Mouse (Mus musculus) embryonic facial prominence, embryonic 12.5 days (tissue): ENCODE results near the gene Ehbp1l1. TPM values are rescaled to one million over a fixed set of nuclear protein-coding genes. Genes with fewer than 3 reads are reported as not detected.

Experiments
- ATAC-seq: fragments of 200-750 bp; cut with Nextera tagmentation; 2 replicates; pipeline ENCODE4 v1.8.0; 2017; ENCODE audit not compliant: insufficient number of reproducible peaks, insufficient read depth, low FRiP score, low TSS enrichment
- H3K27ac ChIP-seq: fragments of 300-500 bp; sonication (generic); 2 replicates; pipeline ENCODE4 v1.5.1; 2016; ENCODE audit warnings: mild to moderate bottlenecking
- H3K27me3 ChIP-seq: fragments of 300-500 bp; sonication (generic); 2 replicates; pipeline ENCODE4 v1.6.1; 2016; ENCODE audit warnings: mild to moderate bottlenecking, moderate library complexity
- H3K36me3 ChIP-seq: fragments of 300-500 bp; sonication (generic); 2 replicates; pipeline ENCODE4 v1.6.1; 2016; ENCODE audit warnings: mild to moderate bottlenecking
- H3K4me1 ChIP-seq: fragments of 300-500 bp; sonication (generic); 2 replicates; pipeline ENCODE4 v1.6.1; 2016
- H3K4me2 ChIP-seq: fragments of 300-500 bp; sonication (generic); replicated peaks from 2 replicates; pipeline ENCODE4 v1.6.1; 2016; ENCODE audit warnings: mild to moderate bottlenecking, moderate library complexity
- H3K4me3 ChIP-seq: fragments of 300-500 bp; sonication (generic); 2 replicates; pipeline ENCODE4 v1.5.1; 2016; ENCODE audit warnings: mild to moderate bottlenecking
- H3K9ac ChIP-seq: fragments of 300-500 bp; sonication (generic); 2 replicates; pipeline ENCODE4 v1.6.1; 2016; ENCODE audit warnings: mild to moderate bottlenecking, moderate library complexity
- H3K9me3 ChIP-seq: fragments of 300-500 bp; sonication (generic); 2 replicates; pipeline ENCODE4 v1.6.1; 2016; ENCODE audit warnings: mild to moderate bottlenecking, moderate library complexity
- WGBS: fragments of 180-500 bp; shearing (Covaris S2); methylation state at CpG from one replicate; pipeline ENCODE4 v1.1.7; 2016; 5-methylcytosine and 5-hydroxymethylcytosine counted together
- polyA plus RNA-seq: library from polyadenylated mRNA; unstranded; fragments of >200 nt; fragmentation: Nextera tagmentation; extraction: Ambion mirVana; gene quantifications from 2 replicates; pipeline ENCODE4 v1.2.1, GENCODE M21; 2016

The Ehbp1l1 gene
- polyA plus RNA-seq: 14.4 TPM in 2 replicates

DNA sequence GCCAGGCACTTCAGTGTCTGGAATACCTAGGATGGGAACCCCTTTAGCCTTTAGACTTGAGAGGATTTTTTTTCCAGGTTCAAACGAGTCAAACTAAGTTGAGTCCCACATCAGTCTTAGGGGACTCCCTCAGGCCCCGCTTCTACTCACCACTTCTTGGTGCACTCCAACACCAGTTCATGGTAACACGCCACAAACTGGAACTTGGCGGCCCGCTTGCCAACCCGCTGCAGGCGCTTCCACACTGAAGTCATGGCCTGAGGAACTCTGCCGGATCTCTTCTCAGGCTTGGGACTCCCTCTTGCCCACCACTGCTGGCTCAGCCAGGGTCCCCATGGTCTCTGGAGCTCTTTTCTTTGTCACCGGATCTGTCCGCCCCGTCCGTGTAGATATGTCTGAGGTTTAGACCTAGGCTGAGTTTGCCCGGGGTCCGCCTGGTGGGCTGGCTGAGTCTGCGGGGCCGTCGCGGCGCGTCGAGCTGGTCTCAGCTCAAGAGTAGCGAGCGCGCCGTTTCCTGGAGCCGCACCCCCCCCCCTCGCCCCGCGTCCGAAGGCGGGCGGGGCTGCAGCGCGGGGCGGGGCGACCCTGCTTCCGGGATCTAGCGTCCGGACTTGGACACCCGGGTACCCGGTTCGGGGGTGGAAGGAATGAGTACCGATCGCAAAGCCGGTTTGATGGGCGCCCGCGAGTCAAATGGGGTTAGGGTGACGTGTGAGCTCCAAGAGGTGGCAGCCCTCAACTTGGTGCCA lies at the start of gene Ehbp1l1:
Gene Ehbp1l1, minus strand, starts transcription at position 551 of the 749 bp plus-strand sequence.
- no peaks in the 10 kb centered on the region for H3K9me3 ChIP-seq
- ATAC-seq: no peak
- H3K27me3 ChIP-seq: no peaks in the 10 kb centered on the region
- peaks cover 49% of the 10 kb centered on the region for H3K4me1 ChIP-seq
- peak within 1 kb of the TSS; percentile 89 for H3K4me3 ChIP-seq
- H3K9ac ChIP-seq: peak within 1 kb of the TSS; percentile 57
- peaks cover 35% of the 10 kb centered on the region for H3K36me3 ChIP-seq
- H3K4me2 ChIP-seq: peak within 1 kb of the TSS; percentile 97
- 10% methylated on average over 49 of the region's 49 CpGs for WGBS
- H3K27ac ChIP-seq: peak within 1 kb of the TSS; percentile 59

DNA sequence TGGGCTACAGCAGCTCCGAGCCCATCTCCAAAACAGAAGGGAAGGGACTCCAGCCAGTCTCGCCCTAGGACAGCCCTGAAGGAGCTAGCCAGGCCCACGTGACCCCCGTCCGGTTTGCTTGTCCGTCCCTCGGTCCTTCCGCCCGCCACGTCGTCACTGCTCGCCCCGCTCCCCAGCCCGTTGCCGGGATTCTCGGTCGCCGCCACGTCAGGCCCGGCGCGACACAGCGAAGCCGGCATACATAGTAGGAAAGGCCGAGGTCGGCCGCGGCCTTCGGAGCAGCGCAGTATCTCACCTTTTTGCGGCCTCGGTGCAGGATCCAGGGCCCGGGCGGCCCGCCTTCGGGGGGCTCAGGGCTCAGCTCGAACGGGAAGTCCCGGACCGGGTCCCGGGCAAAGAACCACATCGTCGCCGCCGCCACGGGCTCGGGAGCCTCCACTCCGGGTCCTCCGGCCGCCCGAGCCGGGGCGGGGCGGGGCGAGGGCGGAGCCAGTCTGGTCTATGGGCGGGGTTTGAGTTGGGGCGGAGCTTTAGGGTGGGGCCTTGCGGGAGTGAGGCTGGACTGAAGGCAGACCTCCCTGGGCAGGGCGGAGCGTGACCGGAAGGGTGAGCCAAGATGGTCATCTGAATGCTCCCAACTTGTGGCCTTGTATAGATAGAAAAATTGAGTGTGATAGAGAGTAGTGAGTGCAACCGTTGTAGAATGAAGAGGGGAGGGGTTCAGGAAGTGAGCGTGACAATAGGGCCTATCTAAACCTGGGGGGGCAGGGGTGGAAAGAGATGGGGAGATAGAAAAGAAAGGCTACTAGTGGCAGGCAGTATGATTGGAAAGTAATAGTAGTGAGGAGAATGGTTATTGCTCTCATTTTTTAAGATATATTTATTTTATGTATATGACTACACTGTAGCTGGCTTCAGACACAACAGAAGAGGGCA lies 45.1 kb upstream of the Ehbp1l1 start, which contains the start of gene Scyl1:
Gene Scyl1, minus strand, starts transcription at position 495 of the 936 bp plus-strand sequence.
- Histone ChIP-seq H3K27ac (peak within 1 kb of the TSS; percentile 82), H3K9me3 (no peaks in the 10 kb centered on the region), H3K9ac (peak within 1 kb of the TSS; percentile 92), H3K36me3 (peaks cover 32% of the 10 kb centered on the region), H3K4me2 (peak within 1 kb of the TSS; percentile 88), H3K27me3 (no peaks in the 10 kb centered on the region), H3K4me1 (peaks cover 11% of the 10 kb centered on the region), H3K4me3 (peak within 1 kb of the TSS; percentile 88)
- under 1% methylated on average over 64 of the region's 64 CpGs for WGBS
- peak; percentile 90 for ATAC-seq

- H3K27ac ChIP-seq: peak overlapping the region; percentile 82
- ATAC-seq: no peak
- peaks cover 40% of the 10 kb centered on the region for H3K36me3 ChIP-seq
- peak overlapping the region; percentile 92 for H3K9ac ChIP-seq
- H3K4me1 ChIP-seq: peaks cover 11% of the 10 kb centered on the region
- H3K4me2 ChIP-seq: peak overlapping the region; percentile 88
- H3K9me3 ChIP-seq: no peaks in the 10 kb centered on the region
- H3K4me3 ChIP-seq: peak overlapping the region; percentile 88
- 43% methylated on average over 9 of the region's 9 CpGs for WGBS
- no peaks in the 10 kb centered on the region for H3K27me3 ChIP-seq
These were observed 44.2 kb upstream of the Ehbp1l1 start for GRCm38 (mm10) chr19:5770311-5770710.

DNA sequence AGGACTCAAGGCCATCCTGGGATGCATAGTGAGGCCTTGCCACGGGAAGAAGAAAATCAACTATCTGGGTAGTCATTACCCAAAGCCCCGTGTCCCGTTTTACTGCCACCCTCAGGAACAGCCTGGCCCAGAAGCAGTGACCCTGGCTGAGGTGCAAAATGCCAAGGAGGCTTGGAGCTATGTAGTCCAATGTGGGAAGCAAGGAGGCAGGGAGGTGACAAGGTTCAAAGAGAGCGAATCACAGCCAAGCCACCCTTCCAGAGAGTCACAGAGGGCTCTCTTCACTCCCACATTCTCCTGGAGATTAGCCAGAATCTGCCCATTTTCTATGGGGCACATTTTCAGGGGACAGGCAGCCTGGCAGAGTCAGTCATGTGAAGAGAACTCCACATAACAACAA lies 41.2 kb upstream of the Ehbp1l1 start:
- 97% methylated on average over 4 of the region's 4 CpGs for WGBS
- peaks cover 67% of the 10 kb centered on the region for H3K36me3 ChIP-seq
- H3K4me2 ChIP-seq: no peak overlapping the region
- H3K4me3 ChIP-seq: no peak overlapping the region
- H3K9me3 ChIP-seq: no peaks in the 10 kb centered on the region
- H3K27me3 ChIP-seq: no peaks in the 10 kb centered on the region
- H3K4me1 ChIP-seq: peaks cover 11% of the 10 kb centered on the region
- H3K9ac ChIP-seq: no peak overlapping the region
- ATAC-seq: no peak
- H3K27ac ChIP-seq: no peak overlapping the region

DNA sequence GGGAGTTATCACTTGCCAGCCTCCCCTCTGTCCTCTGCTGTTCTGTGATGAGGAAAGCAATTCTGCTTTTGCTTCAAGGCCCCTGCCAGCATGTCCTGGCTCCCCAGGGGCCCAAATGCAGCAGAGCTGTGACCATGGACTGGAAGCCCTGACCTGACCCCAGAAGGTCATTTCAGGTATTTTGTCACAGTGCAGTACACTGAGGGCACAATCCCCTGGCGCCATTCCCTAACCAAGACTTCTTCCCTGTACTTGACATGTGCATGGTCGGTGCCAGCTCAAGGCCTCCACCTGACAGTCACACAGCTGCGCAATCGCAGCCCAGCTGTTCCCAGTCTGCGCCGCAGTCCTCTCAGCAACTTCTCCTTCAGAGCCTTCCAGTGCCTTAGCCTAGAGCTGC lies 37.0 kb upstream of the Ehbp1l1 start:
- ATAC-seq: no peak
- Histone ChIP-seq H3K9me3 (no peaks in the 10 kb centered on the region), H3K9ac (no peak overlapping the region), H3K27me3 (peaks cover 6% of the 10 kb centered on the region), H3K27ac (no peak overlapping the region), H3K4me2 (no peak overlapping the region), H3K4me3 (no peak overlapping the region), H3K4me1 (no peaks in the 10 kb centered on the region), H3K36me3 (peaks cover 93% of the 10 kb centered on the region)
- 92% methylated on average over 6 of the region's 6 CpGs for WGBS

DNA sequence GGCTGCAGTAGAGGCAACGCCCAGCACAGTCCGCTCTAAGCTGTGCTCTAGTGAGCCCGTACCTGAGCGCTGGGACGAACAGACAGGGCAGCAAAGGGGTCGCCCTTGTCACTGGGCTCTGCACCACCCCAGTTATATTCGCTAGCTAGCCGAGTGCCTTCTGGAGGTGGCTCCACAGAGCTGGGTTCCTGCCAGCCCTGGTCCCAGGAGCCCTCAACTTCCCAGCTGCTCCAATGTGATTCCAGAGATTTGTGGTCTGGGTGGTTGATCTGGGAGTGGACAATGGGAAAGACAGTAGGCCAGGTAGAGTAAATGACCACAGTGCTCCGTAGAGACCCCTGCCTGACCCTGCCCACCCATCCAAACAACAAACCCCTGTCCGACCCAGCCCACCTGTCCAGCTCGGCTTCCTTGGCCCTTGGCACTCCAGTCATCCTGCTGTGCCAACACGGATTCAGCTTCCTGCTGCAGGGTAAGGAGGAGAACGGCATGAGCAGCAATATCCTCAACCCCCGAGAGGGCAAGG lies 32.8 kb upstream of the Ehbp1l1 start:
- 88% methylated on average over 14 of the region's 14 CpGs for WGBS
- H3K4me2 ChIP-seq: no peak overlapping the region
- ATAC-seq: no peak
- no peak overlapping the region; the same call in 1 of the 2 replicates for H3K27ac ChIP-seq
- no peak overlapping the region for H3K4me3 ChIP-seq
- peaks cover 14% of the 10 kb centered on the region for H3K4me1 ChIP-seq
- no peaks in the 10 kb centered on the region for H3K9me3 ChIP-seq
- H3K36me3 ChIP-seq: peaks cover 71% of the 10 kb centered on the region
- H3K9ac ChIP-seq: no peak overlapping the region
- H3K27me3 ChIP-seq: peaks cover 40% of the 10 kb centered on the region

DNA sequence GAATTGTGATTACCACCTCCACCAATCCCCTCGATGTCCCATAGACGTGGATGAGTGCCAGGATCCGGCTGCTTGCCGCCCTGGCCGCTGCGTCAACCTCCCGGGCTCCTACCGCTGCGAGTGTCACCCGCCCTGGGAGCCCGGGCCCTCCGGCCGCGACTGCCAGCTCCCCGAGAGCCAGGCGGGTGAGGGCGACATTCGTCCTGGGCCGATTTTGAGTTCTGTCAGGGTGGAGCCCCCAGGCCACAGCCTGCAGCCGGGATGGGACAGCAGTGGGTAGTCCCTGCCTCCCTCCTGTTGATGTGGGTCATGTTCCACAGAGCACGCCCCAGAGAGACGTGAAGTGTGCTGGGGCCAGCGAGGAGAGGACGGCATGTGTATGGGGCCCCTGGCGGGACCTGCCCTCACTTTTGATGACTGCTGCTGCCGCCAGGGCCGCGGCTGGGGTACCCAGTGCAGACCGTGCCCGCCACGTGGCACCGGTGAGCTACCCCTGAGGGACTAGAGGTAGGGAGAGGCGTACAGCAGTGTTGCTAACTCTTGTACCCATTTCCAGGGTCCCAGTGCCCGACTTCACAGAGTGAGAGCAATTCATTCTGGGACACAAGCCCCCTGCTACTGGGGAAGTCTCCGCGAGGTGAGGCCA lies 31.0 kb upstream of the Ehbp1l1 start:
- H3K27ac ChIP-seq: no peak overlapping the region; the same call in 1 of the 2 replicates
- H3K9me3 ChIP-seq: no peaks in the 10 kb centered on the region
- peak overlapping the region; percentile 45 for H3K4me2 ChIP-seq
- H3K27me3 ChIP-seq: peaks cover 57% of the 10 kb centered on the region
- peaks cover 14% of the 10 kb centered on the region for H3K4me1 ChIP-seq
- no peak for ATAC-seq
- peaks cover 61% of the 10 kb centered on the region for H3K36me3 ChIP-seq
- H3K4me3 ChIP-seq: peak overlapping the region; percentile 21
- WGBS: 16% methylated on average over 34 of the region's 36 CpGs
- H3K9ac ChIP-seq: peak overlapping the region; percentile 32

GRCm38 (mm10) chr19:5756321-5756985 lies 30.3 kb upstream of the Ehbp1l1 start:
- peaks cover 63% of the 10 kb centered on the region for H3K27me3 ChIP-seq
- peaks cover 55% of the 10 kb centered on the region for H3K36me3 ChIP-seq
- WGBS: 9% methylated on average over 28 of the region's 29 CpGs
- peak overlapping the region; percentile 32 for H3K9ac ChIP-seq
- H3K9me3 ChIP-seq: no peaks in the 10 kb centered on the region
- peaks cover 17% of the 10 kb centered on the region for H3K4me1 ChIP-seq
- peak overlapping the region; percentile 45 for H3K4me2 ChIP-seq
- H3K4me3 ChIP-seq: peak overlapping the region; percentile 21
- ATAC-seq: no peak
- H3K27ac ChIP-seq: no peak overlapping the region

DNA sequence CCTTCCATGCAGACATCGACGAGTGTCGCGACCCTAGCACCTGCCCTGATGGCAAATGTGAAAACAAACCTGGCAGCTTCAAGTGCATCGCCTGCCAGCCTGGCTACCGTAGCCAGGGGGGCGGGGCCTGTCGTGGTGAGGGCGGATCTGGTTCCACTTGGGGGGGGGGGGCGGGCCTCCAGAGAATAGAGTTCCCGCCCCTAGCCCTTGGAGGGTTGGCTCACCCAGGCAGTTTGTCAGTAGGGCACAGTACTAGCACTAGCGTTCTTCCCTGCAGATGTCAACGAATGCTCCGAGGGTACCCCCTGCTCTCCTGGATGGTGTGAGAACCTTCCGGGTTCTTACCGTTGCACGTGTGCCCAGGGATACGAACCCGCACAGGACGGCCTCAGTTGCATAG lies 25.6 kb upstream of the Ehbp1l1 start:
- no peak for ATAC-seq
- peak overlapping the region; percentile 30 for H3K4me2 ChIP-seq
- no peaks in the 10 kb centered on the region for H3K9me3 ChIP-seq
- H3K9ac ChIP-seq: no peak overlapping the region
- WGBS: 6% methylated on average over 20 of the region's 20 CpGs
- no peak overlapping the region for H3K4me3 ChIP-seq
- no peak overlapping the region for H3K27ac ChIP-seq
- peaks cover 9% of the 10 kb centered on the region; the same call in 1 of the 2 replicates for H3K36me3 ChIP-seq
- H3K27me3 ChIP-seq: peaks cover 83% of the 10 kb centered on the region
- peaks cover 17% of the 10 kb centered on the region for H3K4me1 ChIP-seq

GRCm38 (mm10) chr19:5750951-5751350 lies 24.8 kb upstream of the Ehbp1l1 start:
- Histone ChIP-seq H3K27ac (no peak overlapping the region), H3K36me3 (peaks cover 9% of the 10 kb centered on the region; the same call in 1 of the 2 replicates), H3K4me1 (peaks cover 18% of the 10 kb centered on the region), H3K27me3 (peaks cover 82% of the 10 kb centered on the region), H3K9me3 (no peaks in the 10 kb centered on the region), H3K4me3 (no peak overlapping the region), H3K4me2 (peak overlapping the region; percentile 30), H3K9ac (peak overlapping the region; percentile 35; the same call in 1 of the 2 replicates)
- ATAC-seq: no peak
- 6% methylated on average over 22 of the region's 22 CpGs for WGBS
